Mouse (Mus musculus) layer of hippocampus, postnatal 36 days (tissue): ENCODE measurements around the gene Ccnl1. TPM values are rescaled to one million over a fixed set of nuclear protein-coding genes. Genes with fewer than 3 reads are reported as not detected.

Experiments used
- DNase-seq, 2 experiments: peaks; one replicate each; pipeline ENCODE4 v3.0.0; 2022
- total RNA-seq, 2 experiments: library from RNA; stranded (reverse); gene quantifications; 2 replicates each; pipeline ENCODE4 v1.2.3; 2021

Ccnl1 gene
- 10 to 100 TPM; 60.4 to 67.2 TPM for total RNA-seq

- DNase-seq, result peak; percentile 95 to 98
Measured at GRCm38 (mm10) chr3:65958102-65958839, at the start of gene Ccnl1. Ccnl1 (minus strand) TSS chr3:65958249.

GRCm38 (mm10) chr3:66004989-66005388, 46.9 kb upstream of the Ccnl1 start:
- DNase-seq, result no peak

DNA sequence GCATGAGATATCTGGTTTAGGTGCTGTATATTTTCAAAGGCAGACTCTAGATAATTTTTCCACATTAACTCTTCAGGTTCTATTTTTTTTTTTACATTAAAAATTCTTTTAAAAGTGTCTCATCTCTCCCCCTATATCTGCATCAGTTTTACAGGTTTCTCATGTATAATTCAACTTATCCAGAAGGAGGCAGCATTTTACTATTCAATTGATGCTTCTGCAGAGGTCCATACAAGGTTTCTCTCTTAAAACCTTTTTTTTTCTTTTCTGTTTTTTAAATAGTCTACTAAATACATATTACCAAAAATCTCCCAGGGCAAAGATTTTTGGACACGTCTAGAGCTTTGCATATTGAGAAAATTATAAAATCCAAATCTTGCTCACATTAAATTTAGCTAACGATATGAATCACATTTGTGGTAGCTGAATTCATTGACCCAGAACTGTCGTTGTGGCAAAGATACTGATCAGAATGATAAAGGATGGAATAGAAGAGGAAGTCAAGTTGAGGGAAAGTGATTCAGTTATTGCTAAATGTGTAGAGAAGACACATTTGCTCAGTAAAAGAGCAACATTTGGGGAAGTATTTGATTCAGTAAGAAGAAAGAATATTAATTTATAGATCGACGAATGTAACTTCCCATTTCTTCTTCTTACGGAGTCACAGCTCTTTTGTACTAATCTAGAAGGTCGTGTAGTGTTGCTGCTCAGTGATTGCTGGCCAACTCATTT, 46.3 kb upstream of the Ccnl1 start:
- DNase-seq, result no peak

DNA sequence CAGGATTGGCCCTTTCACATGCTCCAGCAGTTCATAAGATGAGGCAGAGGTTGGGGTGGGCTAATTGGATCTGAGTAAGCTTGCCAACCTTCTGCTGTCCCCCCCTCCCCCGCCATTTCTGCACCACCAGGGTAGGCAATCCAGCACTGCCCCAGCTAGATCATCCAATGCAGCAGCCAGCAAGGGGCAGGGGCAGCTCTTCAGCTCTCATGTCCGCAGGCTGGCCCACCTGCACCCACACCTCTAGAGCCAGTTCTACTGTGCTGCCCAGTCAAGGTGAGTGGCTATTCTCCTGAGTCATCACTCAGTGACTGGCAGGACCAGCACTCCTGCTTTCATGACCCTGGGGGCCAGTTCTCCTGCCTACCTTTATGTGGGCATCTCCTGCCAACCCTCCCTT, 42.4 kb upstream of the Ccnl1 start:
- DNase-seq, result no peak

GRCm38 (mm10) chr3:65997360-65998008, 39.4 kb upstream of the Ccnl1 start:
- no peak for DNase-seq

DNA sequence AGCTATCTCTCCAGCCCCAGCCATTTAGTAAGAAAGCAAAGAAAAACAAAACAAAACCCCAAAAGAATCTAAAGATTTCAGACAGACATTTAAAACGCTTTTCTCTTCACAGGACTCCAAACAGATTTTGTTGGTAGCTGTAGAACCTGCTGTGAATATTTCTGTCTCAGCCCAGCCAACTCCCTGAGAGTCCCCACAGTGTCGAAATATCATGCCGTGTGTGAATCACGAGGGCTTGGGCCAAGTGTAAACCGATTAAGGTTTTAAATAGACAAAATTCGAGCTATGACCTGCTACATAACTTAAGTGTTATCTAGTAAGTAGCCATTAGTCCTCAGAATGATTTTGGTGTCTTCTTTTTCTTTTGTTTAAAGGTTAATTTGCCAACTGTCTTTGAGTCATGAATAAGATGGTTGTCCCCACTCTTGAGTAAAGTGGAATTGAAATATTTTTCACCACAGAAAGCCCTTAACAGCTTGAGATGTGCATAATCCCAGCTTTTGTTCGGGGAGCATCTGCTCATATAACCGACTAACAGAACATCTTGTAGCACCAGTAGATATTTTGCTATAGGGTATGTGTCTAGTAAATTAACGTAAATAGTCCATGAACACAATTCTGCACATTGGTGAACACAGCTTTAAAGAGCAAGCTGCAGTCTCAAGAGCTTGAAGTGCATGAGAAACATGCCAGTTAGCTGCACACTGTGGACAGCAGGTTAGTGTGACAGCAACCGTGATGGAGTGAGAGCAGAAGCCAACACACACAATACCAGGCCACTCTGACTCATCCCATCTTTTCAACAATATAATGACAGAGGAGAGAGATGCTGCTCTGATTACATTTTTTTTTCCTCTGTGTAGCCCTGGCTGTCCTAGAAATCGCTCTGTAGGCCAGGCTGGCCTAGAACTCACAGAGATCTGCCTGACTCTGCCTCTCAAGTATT, 34.6 kb upstream of the Ccnl1 start:
- DNase-seq, result peak in 1 of 2 experiments; percentile 16

- no peak for DNase-seq
Measured at GRCm38 (mm10) chr3:65990957-65991646, 33.1 kb upstream of the Ccnl1 start.

DNA sequence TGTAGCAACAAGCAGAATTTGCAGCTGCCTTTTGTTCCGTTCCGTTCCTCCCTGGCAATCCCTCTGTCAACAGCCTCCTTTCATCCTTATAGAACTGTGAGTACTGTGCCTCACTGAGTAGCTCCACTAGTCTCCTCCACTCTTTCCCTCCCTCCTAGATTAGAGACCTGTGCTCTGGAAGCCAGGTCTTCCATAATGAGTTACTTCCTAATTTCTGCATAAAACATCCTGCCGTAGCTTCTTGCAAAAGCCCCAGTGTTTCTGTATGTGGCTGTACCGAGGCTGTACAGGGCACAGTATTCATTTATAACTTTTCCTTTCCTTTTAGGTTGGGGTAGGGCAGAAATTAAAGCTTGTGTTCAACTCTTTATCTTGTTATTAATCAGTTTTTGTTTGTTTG, 32.5 kb upstream of the Ccnl1 start:
- no peak for DNase-seq

DNA sequence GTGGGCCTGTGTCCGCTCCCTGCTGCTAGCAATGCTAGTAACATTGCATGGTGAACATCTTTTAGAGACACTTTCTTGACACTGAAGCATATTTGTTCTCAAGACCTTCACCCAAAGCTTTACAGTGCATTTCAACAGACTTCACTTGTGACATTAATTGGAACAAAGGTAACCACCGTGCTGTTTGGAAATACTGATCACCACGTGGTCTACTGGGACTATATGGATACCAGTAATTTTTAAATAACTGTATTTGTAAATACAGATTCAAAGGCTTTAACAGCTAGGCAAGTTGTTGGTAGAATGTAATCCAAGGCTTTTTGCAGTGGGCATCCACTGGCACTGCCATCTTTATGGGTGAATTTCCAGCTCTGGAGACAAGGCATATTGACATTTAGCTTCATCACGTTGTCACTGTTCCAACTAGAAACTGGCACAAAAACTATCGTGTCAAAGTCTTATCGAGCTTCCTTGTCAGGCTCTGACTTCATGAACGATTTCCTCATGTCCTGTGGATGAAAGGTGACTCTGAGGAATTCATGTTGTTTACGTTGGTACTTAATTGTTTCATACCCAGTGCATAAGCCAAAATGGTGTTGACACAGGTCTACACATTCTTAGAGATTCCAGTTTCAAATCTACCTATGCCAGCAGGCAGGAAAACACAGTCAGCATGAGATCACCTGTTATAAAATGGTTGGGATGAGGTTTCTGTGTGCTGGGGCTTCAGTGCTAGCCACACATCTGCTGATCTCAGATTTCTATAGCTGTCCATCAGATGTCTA, 30.9 kb upstream of the Ccnl1 start:
- no peak for DNase-seq

GRCm38 (mm10) chr3:65976296-65976695, 18.2 kb upstream of the Ccnl1 start:
- DNase-seq, result no peak

DNA sequence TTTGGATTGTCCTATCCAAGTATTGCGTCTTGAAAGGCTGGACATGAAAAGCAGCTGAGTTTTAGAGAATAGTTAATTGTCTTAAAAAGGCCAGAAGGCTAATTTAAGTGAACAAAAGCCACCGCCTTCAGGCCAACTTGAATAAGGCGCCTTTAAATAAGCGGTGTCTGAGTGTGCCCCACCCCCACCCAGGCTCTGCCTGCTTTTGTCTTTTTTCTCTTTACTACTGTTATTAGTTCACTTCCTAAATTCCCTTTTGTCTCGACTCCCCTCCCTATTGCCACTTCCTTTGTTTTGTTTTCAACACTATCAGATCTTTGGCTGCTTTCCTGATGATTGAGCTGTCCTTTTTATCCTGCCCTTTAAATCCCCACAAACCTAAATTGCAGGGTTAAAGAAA, 17.3 kb upstream of the Ccnl1 start:
- no peak for DNase-seq

- DNase-seq, result peak; percentile 98 to 99
Measured at GRCm38 (mm10) chr3:65974232-65975058, 16.4 kb upstream of the Ccnl1 start.

DNA sequence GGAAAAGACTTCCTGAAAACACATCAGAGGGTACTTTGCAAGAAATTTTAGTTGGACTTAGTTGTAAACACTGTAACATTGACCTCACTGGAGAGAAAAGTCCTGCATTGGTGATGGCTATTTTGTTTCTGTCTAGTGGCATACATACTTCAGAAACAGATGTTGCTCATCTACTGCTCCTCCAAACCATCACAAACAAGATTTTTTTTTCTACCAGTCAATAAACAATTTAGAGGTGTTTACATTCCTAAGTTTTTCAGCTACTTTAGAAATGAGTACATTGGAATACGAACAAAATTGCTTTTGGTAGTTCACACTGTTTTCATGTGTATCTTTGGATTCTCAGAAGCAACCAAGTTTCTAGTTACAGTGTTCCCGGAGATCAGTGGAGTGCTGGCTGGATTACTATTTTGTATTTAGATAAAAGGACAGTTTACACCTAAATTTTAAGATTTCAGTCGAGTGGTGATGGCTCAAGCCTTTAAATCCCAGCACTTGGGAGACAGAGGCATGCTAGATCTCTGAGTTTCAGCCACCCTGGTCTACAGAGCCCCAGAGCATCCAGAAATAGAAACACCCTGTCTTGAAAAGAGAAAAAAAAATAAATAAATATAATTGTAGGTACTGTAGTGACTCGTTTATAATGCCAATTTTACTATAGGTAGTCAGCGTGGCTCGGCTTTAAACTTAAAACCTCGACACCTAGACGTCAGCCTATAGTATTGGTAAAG, 15.6 kb upstream of the Ccnl1 start:
- no peak for DNase-seq

DNA sequence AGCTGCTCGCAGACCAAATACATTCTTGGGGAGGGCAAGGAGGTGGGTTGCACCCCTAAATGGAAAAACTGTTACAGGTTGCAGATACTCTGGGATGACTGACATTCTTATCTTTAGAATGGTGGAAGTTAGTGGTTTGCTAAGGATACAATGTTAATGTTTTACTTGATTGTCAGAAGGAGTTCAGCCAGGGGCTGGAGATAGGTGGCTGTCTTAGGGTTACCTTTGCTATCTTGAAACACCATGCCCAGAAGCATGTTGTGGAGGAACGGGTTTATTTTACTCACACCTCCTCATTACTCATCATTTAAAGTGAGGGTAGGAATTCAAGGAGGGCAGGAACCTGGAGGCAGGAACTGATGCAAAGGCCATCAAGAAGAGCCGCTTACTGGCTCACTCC, 11.1 kb upstream of the Ccnl1 start:
- no peak for DNase-seq

GRCm38 (mm10) chr3:65966360-65966759, 8.3 kb upstream of the Ccnl1 start:
- no peak for DNase-seq

GRCm38 (mm10) chr3:65962270-65962930, 4.4 kb upstream of the Ccnl1 start:
- DNase-seq, result no peak

GRCm38 (mm10) chr3:65960291-65960945, 2.4 kb upstream of the Ccnl1 start:
- DNase-seq, result no peak

- DNase-seq, result no peak
Measured at GRCm38 (mm10) chr3:65959416-65960001, 1.5 kb upstream of the Ccnl1 start.
